Comparison of ENCODE assay signal across 8 mouse cellular contexts in genomic region chr3:24071169-24071797, GRCm38 (mm10).
DNase-seq lines count a peak whose midpoint lies in the region; ATAC-seq and TF ChIP-seq lines count a peak whose summit lies in the region.
"Had no signal": no experiment of that assay in that cellular context is flagged by ENCODE, and none has a peak within 500 bp of the region (broad histone marks: within the 10 kb centered on the region; RNA-seq: fewer than 3 reads in every experiment).

No protein-coding gene starts in this region.

- H3K9me3 ChIP-seq in intestine, embryonic 15.5 days, result no peaks in the 10 kb centered on the region
- no peaks in the 10 kb centered on the region for H3K9me3 ChIP-seq in intestine, postnatal 0 days (ENCODE audit: control insufficient read depth)
- no peaks in the 10 kb centered on the region for H3K9me3 ChIP-seq in forebrain, postnatal 0 days (ENCODE audit: low read length)
- H3K9me3 ChIP-seq in limb, embryonic 14.5 days (ENCODE audit: control insufficient read depth, low read length), result no peaks in the 10 kb centered on the region
- H3K9me3 ChIP-seq: embryonic facial prominence, embryonic 15.5 days had no signal

- H3K4me3 ChIP-seq in intestine, embryonic 15.5 days (replicated peaks), result no peak overlapping the region
- H3K4me3 ChIP-seq in intestine, postnatal 0 days (ENCODE audit: low read depth, low read length), result no peak overlapping the region
- H3K4me3 ChIP-seq in forebrain, postnatal 0 days (ENCODE audit: low read depth, low read length), result no peak overlapping the region
- H3K4me3 ChIP-seq in limb, embryonic 14.5 days (replicated peaks; ENCODE audit: low read length), result no peak overlapping the region
- H3K4me3 ChIP-seq: embryonic facial prominence, embryonic 15.5 days had no signal

- H3K9ac ChIP-seq in intestine, embryonic 15.5 days, result no peak overlapping the region
- H3K9ac ChIP-seq in intestine, postnatal 0 days (ENCODE audit: low read depth, low read length), result no peak overlapping the region
- H3K9ac ChIP-seq in forebrain, postnatal 0 days, result no peak overlapping the region
- H3K9ac ChIP-seq in limb, embryonic 14.5 days (ENCODE audit: low read depth, low read length, severe bottlenecking), result no peak overlapping the region
- H3K9ac ChIP-seq: embryonic facial prominence, embryonic 15.5 days had no signal

- 0 out of 2 replicates have a peak, but pooled peaks have one; percentile 28 for ATAC-seq in intestine, embryonic 15.5 days
- ATAC-seq in intestine, postnatal 0 days, result no peak
- peak; percentile 29; the same call in 1 of the 2 replicates for ATAC-seq in forebrain, postnatal 0 days
- no peak for ATAC-seq in limb, embryonic 14.5 days (ENCODE audit: low FRiP score, low read depth)

- DNase-seq in adrenal gland, adult 8-10 months, result peak; percentile 3
- no peak for DNase-seq in forebrain, postnatal 0 days
- DNase-seq in limb, embryonic 14.5 days (ENCODE audit: low spot score), result peak; percentile 36
- no peak for DNase-seq in urinary bladder, postnatal 25 days (ENCODE audit: low spot score)
- no peak for DNase-seq in natural killer cell, adult 2 months (ENCODE audit: low spot score in 2 of 2)

- H3K4me1 ChIP-seq in intestine, embryonic 15.5 days (replicated peaks), result no peaks in the 10 kb centered on the region
- no peaks in the 10 kb centered on the region for H3K4me1 ChIP-seq in intestine, postnatal 0 days (replicated peaks; ENCODE audit: control insufficient read depth, insufficient read depth, low read length)
- no peaks in the 10 kb centered on the region for H3K4me1 ChIP-seq in forebrain, postnatal 0 days (ENCODE audit: insufficient read depth)
- H3K4me1 ChIP-seq in limb, embryonic 14.5 days (ENCODE audit: control insufficient read depth, insufficient read depth, low read length), result no peaks in the 10 kb centered on the region
- H3K4me1 ChIP-seq: embryonic facial prominence, embryonic 15.5 days had no signal

- no peak for TF ChIP-seq POLR2A in limb, embryonic 14.5 days (IDR thresholded peaks at IDR 0.05; ENCODE audit: borderline replicate concordance, extremely low read depth, insufficient read depth, insufficient read length)

- H3K36me3 ChIP-seq in intestine, embryonic 15.5 days, result no peaks in the 10 kb centered on the region
- H3K36me3 ChIP-seq in intestine, postnatal 0 days (ENCODE audit: control insufficient read depth, insufficient read depth), result no peaks in the 10 kb centered on the region
- no peaks in the 10 kb centered on the region for H3K36me3 ChIP-seq in forebrain, postnatal 0 days (ENCODE audit: insufficient read depth)
- no peaks in the 10 kb centered on the region for H3K36me3 ChIP-seq in limb, embryonic 14.5 days (ENCODE audit: control insufficient read depth, insufficient read depth, low read length)
- H3K36me3 ChIP-seq: embryonic facial prominence, embryonic 15.5 days had no signal

- TF ChIP-seq CTCF in intestine, postnatal 0 days (IDR thresholded peaks at IDR 0.05; ENCODE audit: low read depth), result no peak
- TF ChIP-seq CTCF in forebrain, postnatal 0 days (IDR thresholded peaks at IDR 0.05; ENCODE audit: low read depth), result no peak

- H3K27ac ChIP-seq in intestine, embryonic 15.5 days, result no peak overlapping the region
- H3K27ac ChIP-seq in intestine, postnatal 0 days (ENCODE audit: low read depth, low read length), result no peak overlapping the region
- no peak overlapping the region for H3K27ac ChIP-seq in forebrain, postnatal 0 days (ENCODE audit: low read depth, low read length)
- H3K27ac ChIP-seq in limb, embryonic 14.5 days (replicated peaks; ENCODE audit: low read depth, low read length), result no peak overlapping the region
- H3K27ac ChIP-seq: embryonic facial prominence, embryonic 15.5 days had no signal

- WGBS in intestine, embryonic 15.5 days, result 51% methylated on average over 3 of the region's 3 CpGs
- WGBS in intestine, postnatal 0 days, result 55% methylated on average over 3 of the region's 3 CpGs
- WGBS in forebrain, postnatal 0 days, result 54% methylated on average over 3 of the region's 3 CpGs
- WGBS in limb, embryonic 14.5 days, result 62% methylated on average over 3 of the region's 3 CpGs

- no peaks in the 10 kb centered on the region for H3K27me3 ChIP-seq in intestine, embryonic 15.5 days (replicated peaks)
- H3K27me3 ChIP-seq in intestine, postnatal 0 days (replicated peaks; ENCODE audit: control insufficient read depth, insufficient read depth, low read length), result no peaks in the 10 kb centered on the region
- H3K27me3 ChIP-seq in forebrain, postnatal 0 days (ENCODE audit: insufficient read depth, low read length), result no peaks in the 10 kb centered on the region
- H3K27me3 ChIP-seq in limb, embryonic 14.5 days (ENCODE audit: control insufficient read depth, insufficient read depth, low read length), result no peaks in the 10 kb centered on the region
- H3K27me3 ChIP-seq: embryonic facial prominence, embryonic 15.5 days had no signal

- no peak overlapping the region for H3K4me2 ChIP-seq in intestine, embryonic 15.5 days (replicated peaks)
- H3K4me2 ChIP-seq in intestine, postnatal 0 days (replicated peaks; ENCODE audit: low read depth), result no peak overlapping the region
- no peak overlapping the region for H3K4me2 ChIP-seq in forebrain, postnatal 0 days (ENCODE audit: low read depth)
- H3K4me2 ChIP-seq in limb, embryonic 14.5 days (replicated peaks; ENCODE audit: low read depth, low read length, severe bottlenecking), result no peak overlapping the region
- H3K4me2 ChIP-seq: embryonic facial prominence, embryonic 15.5 days had no signal

Comparison
In these comparisons a context has a peak if more than half of its experiments do, and no peak if none do; other contexts are left out.
1. ATAC-seq: peak in intestine, embryonic 15.5 days (single experiment) and forebrain, postnatal 0 days (single experiment); none in intestine, postnatal 0 days (single experiment) and limb, embryonic 14.5 days (single experiment).
2. DNase-seq: peak in adrenal gland, adult 8-10 months (single experiment) and limb, embryonic 14.5 days (single experiment); none in forebrain, postnatal 0 days (single experiment), urinary bladder, postnatal 25 days (single experiment) and natural killer cell, adult 2 months (0 of 2).